Mouse (Mus musculus) liver, embryonic 13.5 days (tissue): ENCODE results near the gene Inhbb. TPM values are rescaled to one million over a fixed set of nuclear protein-coding genes. Genes with fewer than 3 reads are reported as not detected.

Experiments used
- ATAC-seq: fragments of 200-750 bp; cut with Nextera tagmentation; 2 replicates; pipeline ENCODE4 v1.8.0; 2017; ENCODE audit warnings: low read depth, mild to moderate bottlenecking, moderate number of reproducible peaks, moderate library complexity
- DNase-seq: peaks from one replicate; pipeline ENCODE4 v3.0.0; 2022
- H3K27ac ChIP-seq: fragments of 300-500 bp; sonication (generic); 2 replicates; pipeline ENCODE4 v1.5.1; 2015; ENCODE audit warnings: moderate library complexity, mild to moderate bottlenecking, inconsistent platforms
- H3K27me3 ChIP-seq: fragments of 300-500 bp; sonication (generic); 2 replicates; pipeline ENCODE4 v1.6.1; 2015; ENCODE audit warnings: mild to moderate bottlenecking, inconsistent platforms
- H3K36me3 ChIP-seq: fragments of 300-500 bp; sonication (generic); 2 replicates; pipeline ENCODE4 v1.6.1; 2015; ENCODE audit warnings: mild to moderate bottlenecking, inconsistent platforms
- H3K4me1 ChIP-seq: fragments of 300-500 bp; sonication (generic); replicated peaks from 2 replicates; pipeline ENCODE4 v1.6.1; 2015; ENCODE audit warnings: inconsistent platforms
- H3K4me2 ChIP-seq: fragments of 300-500 bp; sonication (generic); 2 replicates; pipeline ENCODE4 v1.6.1; 2015; ENCODE audit warnings: inconsistent platforms, mild to moderate bottlenecking, moderate library complexity
- H3K4me3 ChIP-seq: fragments of 300-500 bp; sonication (generic); replicated peaks from 2 replicates; pipeline ENCODE4 v1.5.1; 2015; ENCODE audit warnings: mild to moderate bottlenecking, inconsistent platforms
- H3K9ac ChIP-seq: fragments of 300-500 bp; sonication (generic); 2 replicates; pipeline ENCODE4 v1.6.1; 2015; ENCODE audit warnings: mild to moderate bottlenecking, inconsistent platforms
- H3K9me3 ChIP-seq: fragments of 300-500 bp; sonication (generic); replicated peaks from 2 replicates; pipeline ENCODE4 v1.6.1; 2016; ENCODE audit warnings: inconsistent platforms
- WGBS: fragments of 180-500 bp; shearing (Covaris S2); methylation state at CpG from one replicate; pipeline ENCODE4 v1.1.7; 2015; ENCODE audit not compliant: insufficient replicate concordance; 5-methylcytosine and 5-hydroxymethylcytosine counted together
- polyA plus RNA-seq: library from polyadenylated mRNA; unstranded; fragments of >200 nt; fragmentation: Nextera tagmentation; extraction: Ambion mirVana; gene quantifications from 2 replicates; pipeline ENCODE4 v1.2.1, GENCODE M21; 2015

The Inhbb gene
- polyA plus RNA-seq, 1 experiment from 2014 or later = 0.09 TPM

GRCm38 (mm10) chr1:119417991-119418390 is 4.1 kb downstream of the Inhbb start:
- Histone ChIP-seq H3K27me3 (peaks cover 68% of the 10 kb centered on the region), H3K4me1 (peaks cover 12% of the 10 kb centered on the region), H3K4me3 (no peak overlapping the region), H3K9ac (no peak overlapping the region), H3K27ac (no peak overlapping the region), H3K4me2 (no peak overlapping the region), H3K9me3 (no peaks in the 10 kb centered on the region), H3K36me3 (no peaks in the 10 kb centered on the region)
- ATAC-seq = no peak
- DNase-seq = no peak
- WGBS = 52% methylated on average over 8 of the region's 8 CpGs

GRCm38 (mm10) chr1:119417542-119417941 is 4.5 kb downstream of the Inhbb start:
- DNase-seq (no peak), ATAC-seq (no peak)
- WGBS = 70% methylated on average over 20 of the region's 20 CpGs
- H3K9ac ChIP-seq = no peak overlapping the region
- no peak overlapping the region for H3K4me3 ChIP-seq
- H3K4me2 ChIP-seq = no peak overlapping the region
- H3K9me3 ChIP-seq = no peaks in the 10 kb centered on the region
- H3K27me3 ChIP-seq = peaks cover 64% of the 10 kb centered on the region
- no peaks in the 10 kb centered on the region for H3K36me3 ChIP-seq
- H3K27ac ChIP-seq = no peak overlapping the region
- H3K4me1 ChIP-seq = peaks cover 12% of the 10 kb centered on the region

GRCm38 (mm10) chr1:119416610-119417009 is 5.4 kb downstream of the Inhbb start:
- H3K27me3 ChIP-seq = peaks cover 54% of the 10 kb centered on the region
- H3K4me2 ChIP-seq = no peak overlapping the region
- 68% methylated on average over 8 of the region's 8 CpGs for WGBS
- no peak for DNase-seq
- H3K9me3 ChIP-seq = no peaks in the 10 kb centered on the region
- no peak overlapping the region for H3K4me3 ChIP-seq
- H3K27ac ChIP-seq = no peak overlapping the region
- no peak for ATAC-seq
- no peaks in the 10 kb centered on the region for H3K36me3 ChIP-seq
- no peak overlapping the region for H3K9ac ChIP-seq
- H3K4me1 ChIP-seq = peaks cover 11% of the 10 kb centered on the region

GRCm38 (mm10) chr1:119416177-119416576 is 5.9 kb downstream of the Inhbb start:
- H3K4me1 ChIP-seq = peaks cover 7% of the 10 kb centered on the region
- ATAC-seq (no peak), DNase-seq (no peak)
- H3K27me3 ChIP-seq = peaks cover 50% of the 10 kb centered on the region
- no peaks in the 10 kb centered on the region for H3K9me3 ChIP-seq
- H3K4me3 ChIP-seq = no peak overlapping the region
- no peaks in the 10 kb centered on the region for H3K36me3 ChIP-seq
- 40% methylated on average over 7 of the region's 7 CpGs for WGBS
- no peak overlapping the region for H3K9ac ChIP-seq
- no peak overlapping the region for H3K27ac ChIP-seq
- no peak overlapping the region for H3K4me2 ChIP-seq

GRCm38 (mm10) chr1:119415151-119415550 is 6.9 kb downstream of the Inhbb start:
- Histone ChIP-seq H3K4me3 (no peak overlapping the region), H3K36me3 (no peaks in the 10 kb centered on the region), H3K27ac (no peak overlapping the region), H3K4me1 (no peaks in the 10 kb centered on the region), H3K4me2 (no peak overlapping the region), H3K9ac (no peak overlapping the region), H3K27me3 (peaks cover 40% of the 10 kb centered on the region), H3K9me3 (no peaks in the 10 kb centered on the region)
- DNase-seq (no peak), ATAC-seq (no peak)
- 64% methylated on average over 8 of the region's 8 CpGs for WGBS

- H3K4me2 ChIP-seq = no peak overlapping the region
- H3K9me3 ChIP-seq = no peaks in the 10 kb centered on the region
- WGBS = 52% methylated on average over 5 of the region's 5 CpGs
- no peak overlapping the region for H3K9ac ChIP-seq
- no peaks in the 10 kb centered on the region for H3K4me1 ChIP-seq
- no peak for DNase-seq
- no peak for ATAC-seq
- H3K36me3 ChIP-seq = no peaks in the 10 kb centered on the region
- H3K27ac ChIP-seq = no peak overlapping the region
- H3K27me3 ChIP-seq = no peaks in the 10 kb centered on the region
- no peak overlapping the region for H3K4me3 ChIP-seq
These were observed 11.4 kb downstream of the Inhbb start for GRCm38 (mm10) chr1:119410661-119411060.

GRCm38 (mm10) chr1:119409599-119410168 is 12.4 kb downstream of the Inhbb start:
- Histone ChIP-seq H3K9me3 (no peaks in the 10 kb centered on the region), H3K27ac (no peak overlapping the region), H3K9ac (no peak overlapping the region), H3K36me3 (no peaks in the 10 kb centered on the region), H3K4me1 (no peaks in the 10 kb centered on the region), H3K27me3 (no peaks in the 10 kb centered on the region), H3K4me3 (no peak overlapping the region), H3K4me2 (no peak overlapping the region)
- ATAC-seq = no peak
- WGBS = 57% methylated on average over 5 of the region's 5 CpGs
- no peak for DNase-seq

GRCm38 (mm10) chr1:119409106-119409505 is 12.9 kb downstream of the Inhbb start:
- WGBS = 67% methylated on average over 7 of the region's 7 CpGs
- no peak overlapping the region for H3K4me2 ChIP-seq
- no peaks in the 10 kb centered on the region for H3K9me3 ChIP-seq
- H3K27me3 ChIP-seq = no peaks in the 10 kb centered on the region
- H3K4me1 ChIP-seq = no peaks in the 10 kb centered on the region
- no peak overlapping the region for H3K9ac ChIP-seq
- H3K36me3 ChIP-seq = no peaks in the 10 kb centered on the region
- H3K4me3 ChIP-seq = no peak overlapping the region
- H3K27ac ChIP-seq = no peak overlapping the region
- DNase-seq = no peak
- no peak for ATAC-seq

- ATAC-seq (no peak), DNase-seq (no peak)
- H3K4me1 ChIP-seq = no peaks in the 10 kb centered on the region
- WGBS = 38% methylated on average over 6 of the region's 6 CpGs
- H3K4me2 ChIP-seq = no peak overlapping the region
- no peak overlapping the region for H3K27ac ChIP-seq
- no peaks in the 10 kb centered on the region for H3K36me3 ChIP-seq
- H3K9ac ChIP-seq = no peak overlapping the region
- no peaks in the 10 kb centered on the region for H3K27me3 ChIP-seq
- H3K4me3 ChIP-seq = no peak overlapping the region
- no peaks in the 10 kb centered on the region for H3K9me3 ChIP-seq
These were observed 14.2 kb downstream of the Inhbb start for GRCm38 (mm10) chr1:119407691-119408315.

- DNase-seq = no peak
- Histone ChIP-seq H3K27ac (no peak overlapping the region), H3K36me3 (no peaks in the 10 kb centered on the region), H3K4me1 (no peaks in the 10 kb centered on the region), H3K27me3 (no peaks in the 10 kb centered on the region), H3K9me3 (no peaks in the 10 kb centered on the region), H3K4me2 (no peak overlapping the region), H3K9ac (no peak overlapping the region), H3K4me3 (no peak overlapping the region)
- WGBS = 31% methylated on average over 3 of the region's 3 CpGs
- no peak for ATAC-seq
These were observed 17.2 kb downstream of the Inhbb start for GRCm38 (mm10) chr1:119404798-119405197.

- DNase-seq = no peak
- Histone ChIP-seq H3K9ac (no peak overlapping the region), H3K4me3 (no peak overlapping the region), H3K9me3 (no peaks in the 10 kb centered on the region), H3K36me3 (no peaks in the 10 kb centered on the region), H3K4me1 (no peaks in the 10 kb centered on the region), H3K4me2 (no peak overlapping the region), H3K27me3 (no peaks in the 10 kb centered on the region), H3K27ac (no peak overlapping the region)
- ATAC-seq = no peak
- WGBS = 57% methylated on average over 4 of the region's 4 CpGs
These were observed 17.7 kb downstream of the Inhbb start for GRCm38 (mm10) chr1:119404341-119404740.

- no peak overlapping the region for H3K4me2 ChIP-seq
- no peak for ATAC-seq
- H3K4me3 ChIP-seq = no peak overlapping the region
- DNase-seq = no peak
- H3K9me3 ChIP-seq = no peaks in the 10 kb centered on the region
- H3K36me3 ChIP-seq = no peaks in the 10 kb centered on the region
- no peaks in the 10 kb centered on the region for H3K4me1 ChIP-seq
- no peaks in the 10 kb centered on the region for H3K27me3 ChIP-seq
- 50% methylated on average over 4 of the region's 4 CpGs for WGBS
- H3K27ac ChIP-seq = no peak overlapping the region
- H3K9ac ChIP-seq = no peak overlapping the region
These were observed 20.8 kb downstream of the Inhbb start for GRCm38 (mm10) chr1:119401249-119401648.
